Mouse (Mus musculus) embryonic facial prominence, embryonic 14.5 days (tissue): Measurements from ENCODE around the gene Best1. TPM values are rescaled to one million over a fixed set of nuclear protein-coding genes. Genes with fewer than 3 reads are reported as not detected.

Experiments used
- ATAC-seq: fragments of 200-750 bp; cut with Nextera tagmentation; 2 replicates; pipeline ENCODE4 v1.8.0; 2017; ENCODE audit warnings: low read depth, moderate number of reproducible peaks, moderate TSS enrichment
- DNase-seq: peaks from one replicate; pipeline ENCODE4 v3.0.0-alpha.2; 2015; ENCODE audit warnings: low spot score
- H3K27ac ChIP-seq: fragments of 300-500 bp; sonication (generic); replicated peaks from 2 replicates; pipeline ENCODE4 v1.5.1; 2014; ENCODE audit warnings: low read depth, mild to moderate bottlenecking, low read length, moderate library complexity
- H3K27me3 ChIP-seq: fragments of 300-500 bp; sonication (generic); replicated peaks from 2 replicates; pipeline ENCODE4 v1.6.1; 2014; ENCODE audit warnings: low read length; ENCODE audit not compliant: control insufficient read depth, insufficient read depth
- H3K36me3 ChIP-seq: fragments of 300-500 bp; sonication (generic); 2 replicates; pipeline ENCODE4 v1.6.1; 2014; ENCODE audit warnings: low read length, mixed read lengths; ENCODE audit not compliant: control insufficient read depth, insufficient read depth
- H3K4me1 ChIP-seq: fragments of 300-500 bp; sonication (generic); 2 replicates; pipeline ENCODE4 v1.6.1; 2014; ENCODE audit warnings: antibody characterized with exemption, low read length; ENCODE audit not compliant: control insufficient read depth, insufficient read depth
- H3K4me2 ChIP-seq: fragments of 300-500 bp; sonication (generic); 2 replicates; pipeline ENCODE4 v1.6.1; 2014; ENCODE audit warnings: low read depth, mild to moderate bottlenecking, low read length, moderate library complexity, mixed read lengths
- H3K4me3 ChIP-seq: fragments of 300-500 bp; sonication (generic); 2 replicates; pipeline ENCODE4 v1.5.1; 2014; ENCODE audit warnings: low read depth, mild to moderate bottlenecking, low read length
- H3K9ac ChIP-seq: fragments of 300-500 bp; sonication (generic); 2 replicates; pipeline ENCODE4 v1.6.1; 2014; ENCODE audit warnings: low read depth, mild to moderate bottlenecking, low read length, moderate library complexity, mixed read lengths
- H3K9me3 ChIP-seq: fragments of 300-500 bp; sonication (generic); 2 replicates; pipeline ENCODE4 v1.6.1; 2016; ENCODE audit warnings: low read length; ENCODE audit not compliant: control insufficient read depth
- WGBS: fragments of 180-500 bp; shearing (Covaris S2); extraction: QIAGEN DNeasy Blood & Tissue Kit; methylation state at CpG from one replicate; pipeline ENCODE4 v1.1.7; 2014; 5-methylcytosine and 5-hydroxymethylcytosine counted together
- polyA plus RNA-seq: library from polyadenylated mRNA; unstranded; fragments of >200 nt; fragmentation: Nextera tagmentation; extraction: Ambion mirVana; gene quantifications from 2 replicates; pipeline ENCODE4 v1.2.1, GENCODE M21; 2014

The Best1 gene
- polyA plus RNA-seq, 1 experiment from 2014 or later, result 1.5 TPM

GRCm38 (mm10) chr19:10000330-10000729, 1.1 kb downstream of the Best1 start:
- Histone ChIP-seq H3K4me2 (no peak overlapping the region), H3K27ac (no peak overlapping the region), H3K36me3 (no peaks in the 10 kb centered on the region), H3K4me3 (no peak overlapping the region), H3K27me3 (no peaks in the 10 kb centered on the region), H3K4me1 (no peaks in the 10 kb centered on the region), H3K9me3 (no peaks in the 10 kb centered on the region), H3K9ac (no peak overlapping the region)
- no peak for ATAC-seq
- DNase-seq, result peak; percentile 50
- WGBS, result 23% methylated on average over 3 of the region's 3 CpGs

- H3K9me3 ChIP-seq, result no peaks in the 10 kb centered on the region
- H3K9ac ChIP-seq, result no peak overlapping the region
- no peaks in the 10 kb centered on the region for H3K36me3 ChIP-seq
- WGBS, result 59% methylated on average over 13 of the region's 13 CpGs
- H3K27me3 ChIP-seq, result no peaks in the 10 kb centered on the region
- no peak for ATAC-seq
- no peak for DNase-seq
- H3K4me2 ChIP-seq, result no peak overlapping the region
- no peak overlapping the region for H3K27ac ChIP-seq
- no peak overlapping the region for H3K4me3 ChIP-seq
- no peaks in the 10 kb centered on the region for H3K4me1 ChIP-seq
Measured at GRCm38 (mm10) chr19:9998736-9999486, 2.5 kb downstream of the Best1 start.

DNA sequence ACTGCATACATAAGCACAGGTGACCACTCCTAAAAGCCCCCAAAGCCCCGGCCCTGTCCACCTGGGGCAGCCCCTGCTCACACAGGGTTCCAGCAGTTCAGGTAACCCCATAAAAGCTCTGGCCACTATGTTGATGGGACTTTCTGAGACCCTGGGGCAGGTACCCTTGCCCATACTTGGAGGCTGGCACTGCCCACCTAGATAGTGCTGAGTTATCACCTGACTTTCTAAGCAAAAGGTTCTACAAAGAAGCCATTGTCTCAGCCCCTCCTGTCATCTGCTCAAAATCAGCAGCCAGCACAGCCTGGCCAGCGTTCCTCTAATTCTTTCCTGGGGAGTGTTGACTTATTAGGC, 3.4 kb downstream of the Best1 start:
- H3K9me3 ChIP-seq, result no peaks in the 10 kb centered on the region
- no peaks in the 10 kb centered on the region for H3K27me3 ChIP-seq
- no peaks in the 10 kb centered on the region for H3K36me3 ChIP-seq
- 67% methylated on average over 2 of the region's 2 CpGs for WGBS
- H3K4me1 ChIP-seq, result no peaks in the 10 kb centered on the region
- DNase-seq (no peak), ATAC-seq (no peak)
- no peak overlapping the region for H3K9ac ChIP-seq
- H3K4me2 ChIP-seq, result no peak overlapping the region
- H3K4me3 ChIP-seq, result no peak overlapping the region
- H3K27ac ChIP-seq, result no peak overlapping the region

- Histone ChIP-seq H3K9ac (no peak overlapping the region), H3K36me3 (no peaks in the 10 kb centered on the region), H3K27me3 (no peaks in the 10 kb centered on the region), H3K4me3 (no peak overlapping the region), H3K4me1 (no peaks in the 10 kb centered on the region), H3K27ac (no peak overlapping the region), H3K4me2 (no peak overlapping the region), H3K9me3 (no peaks in the 10 kb centered on the region)
- 61% methylated on average over 12 of the region's 12 CpGs for WGBS
- DNase-seq (no peak), ATAC-seq (no peak)
Measured at GRCm38 (mm10) chr19:9997204-9998062, 4.0 kb downstream of the Best1 start.

DNA sequence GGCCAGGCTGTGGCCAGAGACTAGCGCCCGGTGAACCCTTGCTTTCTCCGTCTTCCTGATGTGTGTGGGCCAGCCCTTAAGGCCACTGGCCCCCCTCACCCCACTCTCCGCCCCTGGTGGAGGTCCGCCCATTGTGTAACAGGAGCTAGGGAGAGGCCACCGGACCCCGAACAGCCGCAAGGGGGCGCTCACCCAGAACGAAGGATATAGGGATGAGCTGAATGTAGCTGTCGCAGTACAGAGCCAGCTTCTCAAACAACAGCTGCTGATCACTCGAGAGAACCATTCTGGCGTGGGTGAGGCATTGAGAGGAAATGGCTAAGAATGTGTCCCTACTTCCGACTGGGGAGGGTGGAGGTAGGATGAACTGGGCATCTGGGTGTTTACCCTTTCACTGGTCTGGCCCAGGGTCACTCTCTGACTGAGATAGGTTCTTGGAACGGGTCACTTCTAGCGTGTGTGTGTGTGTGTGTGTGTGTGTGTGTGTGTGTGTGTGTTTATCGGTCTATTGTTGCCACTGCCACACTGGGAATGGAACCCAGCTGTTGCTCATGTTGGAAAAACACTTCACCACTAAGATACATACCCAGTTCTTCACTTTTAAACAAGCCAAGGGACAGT, 8.3 kb downstream of the Best1 start:
- DNase-seq (peak; percentile 86), ATAC-seq (peak; percentile 94)
- no peaks in the 10 kb centered on the region for H3K36me3 ChIP-seq
- 10% methylated on average over 15 of the region's 17 CpGs for WGBS
- H3K9ac ChIP-seq, result 0 out of 2 replicates have a peak overlapping the region, but pooled peaks have one; percentile 53
- peak overlapping the region; percentile 33 for H3K4me3 ChIP-seq
- H3K27ac ChIP-seq, result 0 out of 2 replicates have a peak overlapping the region, but pooled peaks have one; percentile 13
- H3K4me1 ChIP-seq, result no peaks in the 10 kb centered on the region
- peak overlapping the region; percentile 56 for H3K4me2 ChIP-seq
- H3K27me3 ChIP-seq, result no peaks in the 10 kb centered on the region
- no peaks in the 10 kb centered on the region for H3K9me3 ChIP-seq

DNA sequence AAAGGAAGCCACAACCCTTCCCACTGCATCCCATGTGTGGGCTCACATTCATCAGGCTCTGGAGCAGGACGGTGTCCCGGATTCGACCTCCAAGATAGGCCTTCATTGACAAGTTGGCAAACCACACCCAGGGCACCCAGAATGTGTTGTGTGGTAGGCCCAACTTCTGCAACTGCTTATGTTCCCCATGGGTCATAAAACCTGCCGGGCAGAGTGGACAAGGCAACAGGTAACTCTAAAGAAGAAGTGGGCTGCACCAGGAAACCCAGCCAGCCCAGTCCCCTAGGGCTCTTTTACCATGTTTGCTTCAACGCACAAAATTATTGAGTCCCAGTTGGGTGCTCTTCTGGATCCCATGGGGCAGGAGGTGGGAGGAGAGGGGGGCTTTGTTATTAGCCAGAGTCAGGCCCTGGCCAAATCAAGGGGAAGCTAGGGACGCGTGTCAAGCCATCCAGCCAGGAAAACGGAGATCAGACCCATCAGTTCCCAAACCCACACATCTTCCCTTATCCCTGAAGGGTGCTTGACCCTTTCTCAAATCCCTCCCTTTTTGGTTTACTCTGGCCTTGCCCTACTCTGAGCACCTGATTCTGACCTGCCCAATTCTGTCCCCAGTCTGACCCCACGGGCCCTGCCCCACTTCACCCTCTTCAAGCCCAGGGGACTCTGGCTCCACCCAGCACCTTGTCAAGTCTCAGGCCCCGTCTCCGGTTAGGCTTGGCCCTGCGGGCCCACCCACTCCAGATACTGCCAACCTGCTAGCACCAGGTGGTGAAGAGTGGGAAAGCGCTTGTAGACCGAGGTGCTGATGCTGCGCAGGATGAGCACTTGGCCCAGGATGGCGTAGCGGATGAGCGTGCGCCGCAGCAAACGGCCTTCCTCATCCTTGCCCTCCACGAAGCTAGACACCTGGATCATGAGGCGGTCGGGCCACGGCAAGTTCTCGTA, 9.1 kb downstream of the Best1 start:
- Histone ChIP-seq H3K9me3 (no peaks in the 10 kb centered on the region), H3K4me2 (peak overlapping the region; percentile 56), H3K27me3 (no peaks in the 10 kb centered on the region), H3K9ac (0 out of 2 replicates have a peak overlapping the region, but pooled peaks have one; percentile 53), H3K4me1 (peaks cover 5% of the 10 kb centered on the region), H3K4me3 (peak overlapping the region; percentile 33), H3K27ac (0 out of 2 replicates have a peak overlapping the region, but pooled peaks have one; percentile 13), H3K36me3 (no peaks in the 10 kb centered on the region)
- no peak for DNase-seq
- ATAC-seq, result peak; percentile 34
- 46% methylated on average over 25 of the region's 26 CpGs for WGBS

DNA sequence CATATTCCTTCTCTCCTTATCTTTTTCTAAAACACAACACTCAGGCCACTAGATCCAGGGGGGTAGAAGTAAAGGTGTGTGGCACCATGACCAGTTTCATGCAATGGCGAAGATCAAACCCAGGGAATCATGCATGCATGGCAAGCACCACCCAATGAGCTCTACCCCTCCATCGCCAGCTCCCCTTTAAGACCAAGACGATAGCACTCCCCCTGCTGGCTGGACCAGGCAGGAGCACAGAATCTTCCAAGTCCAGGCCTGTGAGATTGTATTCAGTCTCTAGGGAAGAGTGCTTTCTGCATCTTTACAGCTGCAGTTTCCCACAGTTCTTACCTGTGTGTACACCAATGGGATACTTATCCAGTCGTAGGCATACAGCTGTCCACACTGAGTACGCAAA, 10.1 kb downstream of the Best1 start:
- DNase-seq, result peak; percentile 82
- no peak overlapping the region for H3K4me2 ChIP-seq
- peaks cover 8% of the 10 kb centered on the region for H3K4me1 ChIP-seq
- WGBS, result 18% methylated on average over 5 of the region's 5 CpGs
- no peak overlapping the region for H3K27ac ChIP-seq
- peak; percentile 5; the same call in 1 of the 2 replicates for ATAC-seq
- no peaks in the 10 kb centered on the region for H3K9me3 ChIP-seq
- peaks cover 3% of the 10 kb centered on the region for H3K36me3 ChIP-seq
- no peak overlapping the region for H3K9ac ChIP-seq
- no peaks in the 10 kb centered on the region for H3K27me3 ChIP-seq
- H3K4me3 ChIP-seq, result no peak overlapping the region

GRCm38 (mm10) chr19:9989884-9990256, 11.6 kb downstream of the Best1 start:
- DNase-seq, result no peak
- Histone ChIP-seq H3K27ac (no peak overlapping the region), H3K9ac (no peak overlapping the region), H3K4me3 (no peak overlapping the region), H3K36me3 (peaks cover 17% of the 10 kb centered on the region), H3K9me3 (no peaks in the 10 kb centered on the region), H3K4me1 (peaks cover 8% of the 10 kb centered on the region), H3K4me2 (no peak overlapping the region), H3K27me3 (no peaks in the 10 kb centered on the region)
- ATAC-seq, result no peak
